Mouse (Mus musculus): ENCODE measurements around the gene Slc37a3.

Slc37a3 gene

DNA sequence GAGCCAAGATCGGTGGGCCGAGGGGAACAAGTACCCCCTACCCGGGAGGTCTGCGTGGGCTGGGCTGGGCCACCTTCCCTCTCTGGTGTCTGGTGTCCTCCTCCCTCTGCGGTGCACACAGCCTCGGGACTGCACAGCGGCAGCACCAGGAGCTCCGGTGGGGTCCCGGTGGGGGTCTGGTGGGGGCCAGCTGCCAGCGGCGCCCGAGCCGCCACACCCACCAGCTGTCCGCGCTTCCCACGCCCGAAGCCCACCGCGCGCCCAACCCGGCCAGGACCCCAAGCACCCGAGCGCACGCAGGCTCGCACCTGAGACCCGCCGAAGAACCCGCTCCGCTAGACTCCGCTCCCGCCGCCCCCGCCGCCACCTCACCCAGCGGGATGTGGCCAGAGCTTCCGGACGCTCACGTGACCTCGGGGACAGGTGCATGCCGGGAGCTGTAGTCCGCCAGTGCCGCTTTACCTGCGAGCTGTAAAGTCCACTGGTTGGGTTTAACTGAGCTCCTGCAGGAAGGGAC, at the start of gene Slc37a3:
Slc37a3 (minus strand) TSS at position 365 of the 517 bp plus-strand sequence.
- peak; percentile 93 for DNase-seq (ENCODE audit: low read depth, low spot score)

DNA sequence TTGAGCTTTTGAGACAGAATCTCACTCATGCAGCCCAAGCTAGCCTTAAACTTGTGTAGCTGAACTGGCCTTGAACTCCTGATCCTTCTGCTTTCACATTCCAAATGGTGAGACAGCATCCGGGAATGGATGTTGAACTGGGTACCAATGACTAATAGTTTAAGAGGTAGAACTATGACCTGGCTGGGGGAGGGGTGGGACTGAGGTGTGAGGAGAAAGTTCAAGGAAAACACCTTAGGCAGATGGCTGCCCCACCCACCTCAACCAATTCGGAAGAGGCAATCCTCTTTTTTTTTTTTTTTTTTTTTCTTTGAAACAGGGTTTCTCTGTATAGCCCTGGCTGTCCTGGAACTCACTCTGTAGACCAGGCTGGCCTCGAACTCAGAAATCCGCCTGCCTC, 49.2 kb upstream of the Slc37a3 start:
- peak; percentile 97 for DNase-seq (ENCODE audit: low read depth, low spot score)

DNA sequence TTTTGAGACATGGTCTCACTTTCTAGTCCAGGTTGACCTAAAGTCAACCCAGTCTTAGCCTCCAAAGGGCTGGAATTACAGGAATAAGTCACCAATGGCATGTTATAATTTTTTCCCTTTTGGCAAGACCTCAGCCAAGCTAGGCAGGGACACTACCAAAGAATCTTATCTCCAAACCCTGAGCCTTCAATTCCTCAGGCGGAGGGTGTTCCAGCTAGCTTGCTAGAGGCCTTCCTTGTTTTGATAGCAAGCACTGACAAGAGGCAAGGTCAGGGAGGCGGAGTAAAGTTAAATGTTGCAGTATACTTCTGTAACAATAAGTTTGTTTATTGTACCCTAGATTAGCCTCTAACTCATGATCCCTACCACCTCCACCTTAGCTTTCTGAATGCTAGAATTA, 47.7 kb upstream of the Slc37a3 start:
- no peak for DNase-seq (ENCODE audit: low read depth, low spot score)

- DNase-seq (ENCODE audit: low read depth, low spot score): no peak
These were observed 46.2 kb upstream of the Slc37a3 start for GRCm38 (mm10) chr6:39423686-39424085.

DNA sequence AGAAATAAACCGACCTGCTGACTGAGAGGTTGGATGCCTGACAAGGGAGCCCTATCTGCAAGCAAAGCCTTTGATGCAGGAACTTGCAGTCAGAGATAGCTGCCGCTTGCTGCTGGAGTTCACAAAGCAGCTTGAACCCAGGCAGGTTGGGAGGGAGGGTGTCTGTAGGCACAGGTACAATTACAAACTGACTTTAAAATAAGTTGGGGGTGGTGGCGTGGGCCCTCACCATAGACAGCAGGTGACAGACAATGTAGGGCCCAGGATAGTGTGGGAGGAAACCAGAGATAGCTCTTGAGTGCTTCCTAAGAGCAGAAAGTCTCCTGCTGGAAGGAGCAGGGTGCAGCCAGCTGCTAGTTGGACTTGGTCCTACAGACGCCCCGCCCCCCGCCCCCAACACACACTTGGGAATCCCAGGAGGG, 45.7 kb upstream of the Slc37a3 start:
- DNase-seq (ENCODE audit: low read depth, low spot score): peak; percentile 69

DNA sequence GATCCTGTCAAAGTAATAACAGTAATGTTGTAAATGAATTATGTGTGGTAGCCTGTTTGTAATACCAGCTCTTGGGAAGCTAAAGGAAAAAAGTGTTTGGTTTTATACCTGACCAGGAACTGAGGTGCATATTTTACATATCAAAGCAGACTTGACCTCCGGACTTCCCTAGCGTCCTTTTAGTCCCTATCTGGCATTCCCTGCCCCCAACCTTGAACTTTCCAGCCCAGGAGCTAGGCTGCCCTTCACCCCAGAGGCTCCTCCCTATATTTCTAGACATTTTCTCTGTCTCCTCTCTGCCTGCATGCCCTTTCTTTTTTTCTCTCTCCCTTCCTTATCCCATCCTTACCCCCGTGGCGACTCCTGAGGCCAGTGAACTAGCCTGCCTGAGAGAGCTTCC, 43.4 kb upstream of the Slc37a3 start:
- DNase-seq (ENCODE audit: low read depth, low spot score): peak; percentile 92

DNA sequence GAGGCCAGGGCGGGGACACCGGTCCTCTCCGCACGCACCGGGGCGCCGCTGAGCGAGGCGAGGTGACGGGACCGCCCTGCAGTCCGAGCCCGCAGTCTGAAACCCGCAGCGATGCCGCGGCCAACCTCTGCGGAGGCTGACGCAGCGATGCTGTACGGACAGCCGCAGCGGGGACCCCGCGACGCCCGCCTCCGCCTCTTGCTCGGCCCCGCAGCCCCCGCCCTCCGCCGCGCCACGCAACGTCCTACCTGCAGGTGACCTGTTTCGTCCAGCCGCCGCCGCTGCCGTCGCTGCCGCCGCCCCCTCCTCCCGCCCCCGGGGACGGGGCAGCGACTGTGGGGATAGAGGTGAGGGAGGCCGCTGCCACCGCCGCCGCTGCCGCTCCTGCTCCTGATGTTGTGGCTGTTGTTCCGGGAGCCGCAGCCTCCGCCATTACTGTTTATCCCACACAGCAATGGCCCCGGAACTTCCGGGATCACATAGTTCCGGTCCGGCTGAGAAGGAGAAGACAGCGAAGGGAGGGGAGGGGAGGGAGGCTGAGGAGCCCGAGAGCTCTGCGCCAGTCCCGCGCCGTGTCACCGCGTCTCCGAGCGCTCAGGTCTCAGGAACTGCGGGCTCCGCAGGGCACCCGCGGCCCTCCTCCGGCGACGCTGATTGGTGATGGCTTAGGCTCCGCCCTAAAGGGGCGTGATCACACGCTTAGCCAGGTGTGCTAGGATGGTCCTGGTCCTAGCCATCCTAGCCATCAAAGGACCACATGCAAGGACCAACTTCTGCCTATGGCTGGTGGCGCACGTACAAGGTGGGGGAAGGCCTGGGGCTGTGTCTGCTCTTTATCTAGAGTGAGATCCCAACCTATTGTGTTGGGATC, 42.6 kb upstream of the Slc37a3 start, which contains the start of gene Mkrn1:
Mkrn1 (minus strand) TSS at position 612 of the 871 bp plus-strand sequence.
- peak; percentile 99 for DNase-seq (ENCODE audit: low read depth, low spot score)

DNA sequence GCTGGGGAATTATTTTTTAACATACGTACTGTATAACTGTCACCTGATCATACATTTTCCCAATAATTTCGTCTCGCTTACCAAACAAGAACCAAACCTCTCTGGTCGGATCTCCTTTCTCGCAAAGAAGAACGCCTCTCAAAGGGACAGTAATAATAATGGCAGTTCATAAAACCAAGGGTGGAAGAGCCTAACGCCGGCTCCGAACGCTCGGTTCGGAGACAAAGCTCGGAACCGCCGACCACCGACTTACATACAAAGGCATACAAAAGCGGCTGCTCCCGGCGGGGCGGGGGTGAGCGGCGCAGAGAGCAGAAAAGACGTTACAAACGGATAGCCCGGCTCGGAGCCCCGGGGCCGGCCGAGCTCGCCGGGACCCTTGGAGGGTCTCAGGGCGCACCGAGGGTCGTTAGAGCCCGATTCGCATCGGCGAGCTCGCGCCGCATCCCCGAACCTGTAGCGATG, 41.9 kb upstream of the Slc37a3 start:
- no peak for DNase-seq (ENCODE audit: low read depth, low spot score)

- peak; percentile 62 for DNase-seq (ENCODE audit: low read depth, low spot score)
These were observed 39.2 kb upstream of the Slc37a3 start for GRCm38 (mm10) chr6:39416654-39417053.

DNA sequence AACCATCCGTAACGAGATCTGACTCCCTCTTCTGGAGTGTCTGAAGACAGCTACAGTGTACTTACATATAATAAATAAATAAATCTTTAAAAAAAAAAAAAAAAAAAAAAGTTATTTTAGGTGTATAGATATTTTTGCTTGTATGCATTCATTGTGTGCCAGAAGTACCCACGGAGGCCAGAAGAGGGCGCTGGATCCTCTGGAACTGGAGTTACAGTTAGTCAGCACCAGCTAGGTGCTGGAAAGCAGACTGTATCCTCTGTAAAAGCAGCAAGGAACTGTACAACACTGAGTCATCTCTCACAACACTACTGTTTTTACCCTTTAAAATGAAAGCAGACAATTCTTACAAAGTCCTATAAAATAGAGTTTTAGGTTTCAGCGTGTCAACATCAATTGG, 38.3 kb upstream of the Slc37a3 start:
- DNase-seq (ENCODE audit: low read depth, low spot score): peak; percentile 88

- no peak for DNase-seq (ENCODE audit: low read depth, low spot score)
These were observed 36.6 kb upstream of the Slc37a3 start for GRCm38 (mm10) chr6:39414106-39414505.

- DNase-seq (ENCODE audit: low read depth, low spot score): no peak
These were observed 29.0 kb upstream of the Slc37a3 start for GRCm38 (mm10) chr6:39406480-39406879.

DNA sequence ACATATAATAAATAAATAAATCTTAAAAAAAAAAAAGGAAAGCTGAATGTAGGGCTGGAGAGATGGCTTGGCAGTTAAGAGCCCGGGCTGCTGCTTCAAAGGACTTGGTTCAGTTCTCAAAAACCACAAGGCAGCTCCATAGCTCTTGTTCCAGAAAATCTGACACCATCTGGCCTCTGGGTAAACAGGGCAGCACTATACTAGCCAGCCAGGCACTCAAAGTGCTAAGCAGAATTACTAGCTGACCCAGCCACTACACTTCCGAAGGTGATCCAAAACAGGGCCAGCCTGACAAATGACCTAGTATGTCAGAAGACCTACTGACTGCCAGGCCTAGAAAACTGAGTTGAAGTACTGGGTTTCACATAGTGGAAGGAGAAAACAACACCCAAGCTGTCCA, 25.7 kb upstream of the Slc37a3 start:
- DNase-seq (ENCODE audit: low read depth, low spot score): no peak

DNA sequence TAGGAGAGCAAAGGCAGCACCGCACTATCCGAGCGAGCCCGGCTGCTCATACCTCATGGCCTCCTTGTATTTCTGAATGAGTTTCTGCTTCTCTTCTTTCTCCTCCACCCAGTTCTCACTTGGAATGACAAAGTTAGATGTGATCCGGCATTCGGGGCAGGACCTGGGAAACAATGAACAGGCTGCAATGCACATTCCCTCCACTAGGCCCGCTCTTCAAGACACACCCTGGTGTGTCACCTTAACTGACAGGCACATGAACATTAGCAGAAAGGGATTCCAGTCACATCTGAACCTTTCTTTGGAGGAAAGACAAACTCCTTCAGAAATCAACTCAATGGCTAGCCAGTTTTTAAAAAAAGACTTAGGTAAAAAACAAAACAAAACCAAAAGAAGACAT, 22.9 kb upstream of the Slc37a3 start:
- DNase-seq (ENCODE audit: low read depth, low spot score): peak; percentile 99

DNA sequence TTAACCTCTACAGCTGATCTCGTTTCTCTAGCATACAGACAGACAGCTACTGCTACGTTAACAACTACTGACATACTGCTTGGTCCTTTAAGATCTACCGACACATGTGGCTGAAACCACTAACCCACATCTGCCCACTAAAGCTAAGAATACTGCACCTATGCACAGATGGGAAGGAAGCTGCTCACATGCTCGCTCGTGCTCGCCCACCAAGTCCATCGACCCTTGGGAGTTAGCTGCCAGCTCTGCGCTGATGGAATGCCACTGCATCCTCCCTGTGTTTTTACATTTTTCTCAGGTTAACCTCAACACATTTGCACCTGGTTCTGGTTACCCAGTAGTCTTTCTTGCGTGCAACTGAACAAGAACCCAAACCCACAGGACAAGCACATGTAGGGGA, 20.9 kb upstream of the Slc37a3 start:
- DNase-seq (ENCODE audit: low read depth, low spot score): no peak

GRCm38 (mm10) chr6:39397046-39397445, 19.6 kb upstream of the Slc37a3 start:
- DNase-seq (ENCODE audit: low read depth, low spot score): peak; percentile 63

DNA sequence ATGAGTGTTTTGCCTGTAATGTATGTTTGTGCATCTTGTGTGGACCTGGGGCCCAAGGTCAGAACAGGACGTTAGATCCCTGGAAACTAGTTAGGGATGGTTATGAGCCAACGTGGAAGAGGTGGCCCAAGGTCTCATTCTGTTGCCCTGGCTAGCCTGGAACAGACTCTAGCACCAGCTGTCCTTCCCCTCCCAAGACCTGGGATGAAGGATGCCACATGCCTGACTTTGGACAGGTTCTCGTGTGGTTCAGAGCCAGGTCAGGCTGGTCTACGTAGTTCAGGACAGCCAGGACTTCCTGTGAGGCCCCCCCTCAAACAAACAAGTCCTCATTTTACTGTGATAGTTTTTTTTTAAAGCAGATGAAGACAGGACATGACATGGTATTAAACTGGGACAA, 18.4 kb upstream of the Slc37a3 start:
- DNase-seq (ENCODE audit: low read depth, low spot score): no peak

DNA sequence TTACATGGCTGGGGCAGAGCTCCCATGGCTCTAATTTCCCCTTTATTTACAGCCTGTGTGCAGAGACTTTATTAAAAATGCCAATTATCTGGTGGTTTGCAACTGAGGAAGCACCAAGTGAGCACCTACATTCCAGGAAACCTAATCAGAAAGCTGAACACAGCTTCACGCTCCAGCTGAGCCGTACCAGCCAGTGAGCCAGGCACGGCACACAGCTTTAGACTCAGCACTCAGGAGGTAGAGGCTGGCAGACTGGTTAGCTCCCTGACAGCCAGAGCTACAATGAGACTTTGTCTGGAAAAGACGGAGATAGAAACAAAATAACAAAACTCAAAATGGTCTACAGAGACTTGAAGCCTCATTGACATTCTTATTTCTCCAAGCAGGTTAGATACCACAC, 18.0 kb upstream of the Slc37a3 start:
- DNase-seq (ENCODE audit: low read depth, low spot score): no peak

GRCm38 (mm10) chr6:39389988-39390387, 12.5 kb upstream of the Slc37a3 start:
- DNase-seq (ENCODE audit: low read depth, low spot score): no peak

GRCm38 (mm10) chr6:39381125-39381880, 3.8 kb upstream of the Slc37a3 start, which contains the start of gene Rab19:
Gene Rab19, plus strand, starts transcription at chr6:39381175.
- no peak for DNase-seq (ENCODE audit: low read depth, low spot score)

DNA sequence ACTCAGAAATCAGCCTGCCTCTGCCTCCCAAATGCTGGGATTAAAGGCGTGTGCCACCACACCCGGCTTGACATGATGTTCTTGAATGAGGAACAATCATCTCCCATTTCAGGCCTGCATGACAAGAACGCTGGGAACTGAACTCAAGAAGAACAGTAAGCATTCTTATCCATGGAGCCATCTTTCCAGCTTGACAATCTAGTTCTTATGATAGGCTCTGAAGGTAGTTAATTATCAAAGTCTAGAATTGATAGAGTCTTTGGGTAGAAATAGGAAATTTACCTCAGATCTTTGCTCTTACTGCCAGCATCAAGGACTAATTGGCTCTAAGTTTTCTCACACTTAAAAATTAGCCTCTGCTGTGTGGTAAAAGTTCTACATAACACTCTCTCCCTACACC, 2.8 kb upstream of the Slc37a3 start:
- DNase-seq (ENCODE audit: low read depth, low spot score): no peak

GRCm38 (mm10) chr6:39379749-39380148, 2.3 kb upstream of the Slc37a3 start:
- DNase-seq (ENCODE audit: low read depth, low spot score): no peak
